Comparison of ENCODE assay signal across 17 mouse cellular contexts in the genomic region with DNA sequence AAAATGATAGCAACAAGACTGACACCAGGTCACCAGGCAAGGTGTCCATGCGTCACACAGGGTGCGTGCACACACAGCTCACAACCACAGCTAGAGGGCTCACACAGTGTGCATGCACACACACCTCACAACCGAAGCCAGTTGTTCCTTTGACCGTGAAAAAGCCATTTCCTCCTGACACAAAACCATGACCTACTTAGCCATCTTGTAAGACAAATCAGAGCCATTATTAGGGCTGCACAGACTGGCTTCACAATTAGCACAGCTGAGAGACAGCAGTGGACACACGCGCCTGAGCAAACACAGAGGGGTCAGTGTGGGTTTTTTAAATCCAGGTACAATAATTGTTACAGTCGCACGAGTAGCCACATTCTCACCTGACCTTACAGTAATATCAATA.
"Had no signal": no experiment of that assay in that cellular context is flagged by ENCODE, and none has a peak within 500 bp of the region (broad histone marks: within the 10 kb centered on the region; RNA-seq: fewer than 3 reads in every experiment).

No protein-coding gene starts in this region.

- H3K4me2 ChIP-seq: limb, embryonic 12.5 days; limb, embryonic 15.5 days; liver, embryonic 12.5 days; midbrain, embryonic 13.5 days; stomach, embryonic 15.5 days had no signal

- H3K36me3 ChIP-seq: limb, embryonic 12.5 days; limb, embryonic 15.5 days; liver, embryonic 12.5 days; midbrain, embryonic 10.5 days; midbrain, embryonic 13.5 days; stomach, embryonic 15.5 days had no signal

- DNase-seq: kidney, adult 11 months; kidney, adult 8-10 months; left cerebral cortex, postnatal 4 days; lung, adult 2 months; right cerebral cortex, postnatal 25 days; spleen, adult 18-20 months; thymus, adult 18-20 months; thymus, postnatal 36 days had no signal

- ATAC-seq: liver, embryonic 12.5 days; midbrain, embryonic 13.5 days; midbrain, embryonic 16.5 days had no signal

- H3K27me3 ChIP-seq: limb, embryonic 12.5 days; limb, embryonic 15.5 days; liver, embryonic 12.5 days; megakaryocyte, embryonic 14.5 days; midbrain, embryonic 13.5 days; stomach, embryonic 15.5 days had no signal

- H3K27ac ChIP-seq: kidney, postnatal 0 days; limb, embryonic 12.5 days; limb, embryonic 15.5 days; liver, embryonic 12.5 days; midbrain, embryonic 10.5 days; midbrain, embryonic 13.5 days; stomach, embryonic 15.5 days had no signal

- H3K4me1 ChIP-seq: limb, embryonic 12.5 days; limb, embryonic 15.5 days; midbrain, embryonic 13.5 days had no signal

- H3K9ac ChIP-seq: limb, embryonic 12.5 days; limb, embryonic 15.5 days; liver, embryonic 12.5 days; midbrain, embryonic 13.5 days; stomach, embryonic 15.5 days had no signal

- H3K9me3 ChIP-seq: limb, embryonic 12.5 days; limb, embryonic 15.5 days; liver, embryonic 12.5 days; megakaryocyte, embryonic 14.5 days; midbrain, embryonic 10.5 days; midbrain, embryonic 13.5 days; stomach, embryonic 15.5 days had no signal

- H3K4me3 ChIP-seq: limb, embryonic 12.5 days; limb, embryonic 15.5 days; liver, embryonic 12.5 days; megakaryocyte, embryonic 14.5 days; midbrain, embryonic 10.5 days; midbrain, embryonic 13.5 days; stomach, embryonic 15.5 days had no signal
